Mouse (Mus musculus) limb, embryonic 13.5 days (tissue): ENCODE results near the gene Gm28044. TPM values are rescaled to one million over a fixed set of nuclear protein-coding genes. Genes with fewer than 3 reads are reported as not detected.
"Not testable (repeated sequence)": the region's sequence is repeated elsewhere in the genome, so short reads cannot be mapped to it uniquely, and the experiment has no call there.

Source experiments
- ATAC-seq: fragments of 200-750 bp; cut with Nextera tagmentation; 2 replicates; pipeline ENCODE4 v1.8.0; 2017; ENCODE audit warnings: low read depth, moderate number of reproducible peaks, moderate TSS enrichment; ENCODE audit not compliant: low FRiP score
- H3K27ac ChIP-seq: fragments of 300-500 bp; sonication (generic); 2 replicates; pipeline ENCODE4 v1.5.1; 2015; ENCODE audit warnings: inconsistent platforms, mild to moderate bottlenecking, moderate library complexity
- H3K27me3 ChIP-seq: fragments of 300-500 bp; sonication (generic); 2 replicates; pipeline ENCODE4 v1.6.1; 2015; ENCODE audit warnings: mild to moderate bottlenecking, inconsistent platforms
- H3K36me3 ChIP-seq: fragments of 300-500 bp; sonication (generic); 2 replicates; pipeline ENCODE4 v1.6.1; 2015; ENCODE audit warnings: inconsistent platforms, mild to moderate bottlenecking, moderate library complexity
- H3K4me1 ChIP-seq: fragments of 300-500 bp; sonication (generic); 2 replicates; pipeline ENCODE4 v1.6.1; 2015; ENCODE audit warnings: inconsistent platforms
- H3K4me2 ChIP-seq: fragments of 300-500 bp; sonication (generic); replicated peaks from 2 replicates; pipeline ENCODE4 v1.6.1; 2015; ENCODE audit warnings: inconsistent platforms, mild to moderate bottlenecking, moderate library complexity
- H3K4me3 ChIP-seq: fragments of 300-500 bp; sonication (generic); 2 replicates; pipeline ENCODE4 v1.5.1; 2015; ENCODE audit warnings: moderate library complexity, mild to moderate bottlenecking, inconsistent platforms
- H3K9ac ChIP-seq: fragments of 300-500 bp; sonication (generic); 2 replicates; pipeline ENCODE4 v1.6.1; 2015; ENCODE audit warnings: mild to moderate bottlenecking, inconsistent platforms
- H3K9me3 ChIP-seq: fragments of 300-500 bp; sonication (generic); 2 replicates; pipeline ENCODE4 v1.6.1; 2016; ENCODE audit warnings: inconsistent platforms
- WGBS: fragments of 180-500 bp; shearing (Covaris S2); methylation state at CpG from one replicate; pipeline ENCODE4 v1.1.7; 2015; 5-methylcytosine and 5-hydroxymethylcytosine counted together
- polyA plus RNA-seq: library from polyadenylated mRNA; unstranded; fragments of >200 nt; fragmentation: Nextera tagmentation; extraction: Ambion mirVana; gene quantifications from 2 replicates; pipeline ENCODE4 v1.2.1, GENCODE M21; 2015

The Gm28044 gene
- polyA plus RNA-seq: not detected in 2 replicates

DNA sequence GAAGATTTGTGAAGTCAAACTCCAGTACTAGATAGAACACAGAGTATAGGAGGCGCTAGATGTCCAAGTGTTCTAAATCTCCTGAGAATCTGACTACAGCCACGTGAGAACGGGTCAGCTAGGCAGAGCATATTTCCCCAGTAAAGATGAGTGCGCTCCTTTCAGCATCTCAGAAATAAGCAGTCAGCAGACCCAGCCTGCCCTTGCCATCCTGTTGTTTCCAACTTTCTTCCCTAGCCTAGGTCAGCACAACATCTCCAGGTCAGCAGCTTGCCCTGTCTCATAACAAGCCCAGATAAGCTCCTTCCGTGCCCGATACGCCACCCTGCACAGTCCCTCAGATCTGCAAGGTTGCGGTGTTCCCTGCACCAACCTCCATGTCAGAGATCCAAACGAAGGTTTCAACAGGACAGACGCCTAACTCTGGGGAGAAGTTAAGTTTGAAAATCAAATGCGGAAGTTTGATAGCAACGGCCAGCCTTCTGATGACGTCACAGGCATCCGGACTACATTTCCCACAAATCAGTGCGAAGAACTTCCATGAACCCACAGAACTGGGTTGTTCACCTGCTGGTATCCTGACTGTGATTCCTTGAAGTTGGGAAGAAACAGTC lies at the start of gene Gm28044, which contains the start of gene Zfp953:
TSS of gene Gm28044 (minus strand) at position 406 of the 614 bp plus-strand sequence.
TSS of gene Zfp953 (minus strand) at position 475 of the 614 bp plus-strand sequence.
- Histone ChIP-seq H3K9ac (peak within 1 kb of the TSS; percentile 84), H3K36me3 (no peaks in the 10 kb centered on the region), H3K27ac (peak within 1 kb of the TSS; percentile 39; the same call in 1 of the 2 replicates), H3K9me3 (no peaks in the 10 kb centered on the region), H3K4me2 (peak within 1 kb of the TSS; percentile 79), H3K27me3 (no peaks in the 10 kb centered on the region), H3K4me3 (peak within 1 kb of the TSS; percentile 82), H3K4me1 (0 out of 2 replicates have a peak, but pooled peaks cover 3% of the 10 kb centered on the region)
- whole genome bisulfite sequencing: 0% methylated on average over 15 of the region's 15 CpGs
- peak; percentile 94 for ATAC-seq

DNA sequence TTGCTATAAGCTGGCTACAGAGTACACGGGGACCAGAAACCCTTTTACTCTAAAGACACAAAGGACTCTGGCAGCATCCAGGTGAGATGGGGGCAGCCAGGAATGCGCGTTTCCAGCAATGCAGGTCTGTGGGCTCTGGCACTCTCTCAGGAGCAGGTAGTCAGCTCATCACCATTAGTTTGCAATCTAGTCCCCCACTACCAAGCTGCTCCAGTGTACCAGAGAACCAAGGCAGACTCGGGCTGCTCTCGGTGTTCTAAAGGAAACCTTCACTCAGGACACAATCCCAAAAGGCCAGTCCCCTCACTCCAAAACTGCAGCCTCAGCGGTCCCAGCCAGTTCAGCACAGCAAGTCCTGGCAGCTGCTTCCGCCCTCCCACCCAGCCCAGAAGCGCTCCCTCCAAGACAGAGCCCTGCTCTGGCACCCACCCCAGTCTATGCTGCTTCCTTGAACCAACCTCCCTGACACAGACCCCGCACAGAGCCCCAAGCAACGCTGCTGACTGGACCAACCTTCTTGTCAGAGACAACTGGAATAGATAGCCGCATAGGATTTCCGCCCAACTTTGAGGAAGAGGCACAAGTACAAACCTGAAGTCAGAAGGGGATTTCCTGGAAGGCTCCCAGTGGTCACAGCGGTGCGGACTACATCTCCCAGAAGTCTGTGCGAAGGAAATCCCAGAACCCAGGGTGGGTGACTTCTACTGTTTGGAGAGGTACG lies 39.0 kb upstream of the Gm28044 start, which contains the start of gene Zfp429:
TSS of gene Zfp429 (minus strand) at position 637 of the 721 bp plus-strand sequence.
- not testable (repeated sequence) for H3K9me3 ChIP-seq, H3K36me3 ChIP-seq, H3K27me3 ChIP-seq, H3K4me1 ChIP-seq, H3K27ac ChIP-seq
- H3K4me2 ChIP-seq: peak within 1 kb of the TSS; percentile 64
- peak within 1 kb of the TSS; percentile 62 for H3K4me3 ChIP-seq
- H3K9ac ChIP-seq: peak within 1 kb of the TSS; percentile 66
- WGBS: 4% methylated on average over 16 of the region's 16 CpGs
- peak; percentile 96 for ATAC-seq

DNA sequence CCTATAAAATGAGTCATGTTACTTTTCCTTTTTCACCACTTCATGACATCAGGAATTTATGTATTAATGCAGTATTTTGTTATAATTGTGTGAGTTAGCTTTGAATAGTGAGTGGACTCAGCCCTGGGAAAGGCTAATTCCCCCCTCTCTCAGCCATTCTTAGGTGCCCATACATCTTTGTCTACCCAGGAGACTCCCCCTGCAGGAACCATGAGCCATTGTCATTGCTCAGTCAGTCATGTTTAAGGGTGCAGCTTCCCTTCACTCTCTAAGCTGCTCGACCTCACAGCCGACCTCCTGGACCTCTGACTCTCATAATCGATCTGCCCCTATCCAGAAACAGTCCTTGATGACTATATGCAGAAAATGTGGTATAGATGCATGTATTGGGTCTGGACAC lies 15.9 kb upstream of the Gm28044 start:
- 86% methylated on average over 3 of the region's 3 CpGs for WGBS
- not testable (repeated sequence) for H3K27ac ChIP-seq, H3K9ac ChIP-seq

DNA sequence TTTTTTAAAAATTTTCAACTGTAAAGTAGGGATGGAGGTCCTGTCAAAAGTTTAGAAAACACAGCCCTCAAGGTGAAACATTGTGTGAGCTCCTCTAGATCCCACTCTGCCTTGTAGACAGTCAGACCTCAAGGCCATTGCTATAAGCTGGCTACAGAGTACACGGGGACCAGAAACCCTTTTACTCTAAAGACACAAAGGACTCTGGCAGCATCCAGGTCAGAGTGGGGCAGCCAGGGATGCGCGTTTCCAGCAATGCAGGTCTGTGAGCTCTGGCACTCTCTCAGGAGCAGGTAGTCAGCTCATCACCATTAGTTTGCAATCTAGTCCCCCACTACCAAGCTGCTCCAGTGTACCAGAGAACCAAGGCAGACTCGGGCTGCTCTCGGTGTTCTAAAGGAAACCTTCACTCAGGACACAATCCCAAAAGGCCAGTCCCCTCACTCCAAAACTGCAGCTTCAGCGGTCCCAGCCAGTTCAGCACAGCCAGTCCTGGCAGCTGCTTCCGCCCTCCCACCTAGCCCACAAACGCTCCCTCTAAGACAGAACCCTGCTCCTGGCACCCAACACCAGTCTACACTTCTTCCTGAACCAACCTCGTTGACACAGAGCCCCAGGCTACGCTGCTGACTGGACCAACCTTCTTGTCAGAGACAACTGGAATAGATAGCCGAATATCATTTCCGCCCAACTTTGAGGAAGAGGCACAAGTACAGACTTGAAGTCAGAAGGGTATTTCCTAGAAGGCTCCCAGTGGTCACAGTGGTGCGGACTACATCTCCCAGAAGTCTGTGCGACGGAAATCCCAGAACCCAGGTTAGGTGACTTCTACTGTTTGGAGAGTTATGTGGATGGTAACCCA lies 14.9 kb upstream of the Gm28044 start, which contains the start of the genes Gm28041 and Zfp456:
TSS of gene Gm28041 (minus strand) at position 684 of the 862 bp plus-strand sequence.
TSS of gene Zfp456 (minus strand) at position 761 of the 862 bp plus-strand sequence.
- not testable (repeated sequence) for H3K4me1 ChIP-seq, H3K27me3 ChIP-seq, H3K9me3 ChIP-seq, H3K27ac ChIP-seq, H3K36me3 ChIP-seq
- Histone ChIP-seq H3K9ac (peak within 1 kb of the TSS; percentile 48; the same call in 1 of the 2 replicates), H3K4me3 (peak within 1 kb of the TSS; percentile 48), H3K4me2 (peak within 1 kb of the TSS; percentile 62)
- ATAC-seq: peak; percentile 95
- 16% methylated on average over 13 of the region's 15 CpGs for WGBS

More for the DNA sequence above, 15.9 kb upstream of the Gm28044 start:
- not testable (repeated sequence) for H3K4me1 ChIP-seq, ATAC-seq, H3K4me2 ChIP-seq, H3K4me3 ChIP-seq, H3K27me3 ChIP-seq, H3K36me3 ChIP-seq, H3K9me3 ChIP-seq

DNA sequence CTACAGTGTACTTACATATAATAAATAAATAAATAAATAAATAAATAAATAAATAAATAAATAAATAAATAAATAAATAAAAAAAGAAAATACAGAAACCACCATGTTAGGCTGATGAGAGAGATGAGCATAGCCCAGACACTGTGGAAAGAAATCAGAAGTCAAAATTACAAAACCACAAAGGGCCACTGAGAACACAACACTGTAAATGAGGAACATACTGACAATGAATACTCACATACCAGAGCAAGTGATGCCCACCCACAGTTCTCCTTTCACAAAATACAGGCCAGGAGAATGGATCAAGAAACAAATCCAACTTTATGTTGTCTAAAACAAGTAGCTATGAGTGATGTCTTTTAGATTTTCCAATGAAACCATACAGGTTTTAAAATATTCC lies 8.5 kb downstream of the Gm28044 start:
- ATAC-seq: no peak
- H3K4me2 ChIP-seq: no peak overlapping the region
- H3K9me3 ChIP-seq: no peaks in the 10 kb centered on the region
- no peak overlapping the region for H3K27ac ChIP-seq
- no peaks in the 10 kb centered on the region for H3K27me3 ChIP-seq
- H3K4me1 ChIP-seq: no peaks in the 10 kb centered on the region
- no peak overlapping the region for H3K4me3 ChIP-seq
- no peaks in the 10 kb centered on the region for H3K36me3 ChIP-seq
- no peak overlapping the region for H3K9ac ChIP-seq

DNA sequence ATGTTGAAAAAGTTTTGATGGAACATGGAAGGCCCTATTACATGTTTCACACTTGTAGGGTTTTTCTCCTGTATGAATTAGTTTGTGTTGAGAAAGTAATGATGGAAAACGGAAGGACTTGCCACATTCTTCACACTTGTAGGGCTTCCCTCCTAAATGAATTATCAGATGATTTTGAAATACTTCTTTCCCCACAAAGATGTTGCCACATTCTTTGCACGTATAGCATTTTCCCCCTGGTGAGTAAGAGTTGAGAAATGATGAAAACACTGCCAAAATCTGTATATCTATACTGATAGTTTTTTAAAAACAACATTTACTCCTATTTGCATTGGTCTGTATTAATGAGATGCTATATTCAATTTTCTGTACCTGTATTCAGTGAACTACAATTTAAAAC lies 16.9 kb downstream of the Gm28044 start:
- 91% methylated on average over 2 of the region's 2 CpGs for WGBS
- no peak overlapping the region for H3K4me3 ChIP-seq
- no peaks in the 10 kb centered on the region for H3K4me1 ChIP-seq
- H3K9ac ChIP-seq: no peak overlapping the region
- no peaks in the 10 kb centered on the region for H3K27me3 ChIP-seq
- H3K27ac ChIP-seq: no peak overlapping the region
- H3K9me3 ChIP-seq: no peaks in the 10 kb centered on the region
- H3K4me2 ChIP-seq: no peak overlapping the region
- ATAC-seq: no peak
- H3K36me3 ChIP-seq: peaks cover 7% of the 10 kb centered on the region

DNA sequence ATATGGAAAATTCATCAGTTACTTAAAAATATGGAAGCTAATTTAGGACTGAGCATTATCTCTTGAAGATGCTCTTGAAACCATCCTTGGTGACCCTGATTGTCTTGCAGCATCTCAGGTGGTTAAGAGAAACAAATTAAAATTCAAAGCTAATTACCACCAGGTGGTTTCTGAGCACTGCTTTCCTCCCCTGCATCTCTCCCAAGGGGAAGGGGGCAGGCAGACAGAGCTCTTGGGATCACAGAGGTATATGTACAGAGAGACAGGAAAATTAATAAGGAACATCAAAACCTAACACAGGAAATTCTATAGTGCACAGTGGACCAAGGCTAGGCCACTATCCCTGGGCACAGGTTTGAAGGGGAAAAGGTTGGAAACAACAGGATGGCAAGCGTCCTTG lies 27.5 kb downstream of the Gm28044 start:
- Histone ChIP-seq H3K9me3 (peaks cover 3% of the 10 kb centered on the region; the same call in 1 of the 2 replicates), H3K36me3 (no peaks in the 10 kb centered on the region), H3K4me3 (peak overlapping the region; percentile 63), H3K27ac (peak overlapping the region; percentile 63; the same call in 1 of the 2 replicates), H3K27me3 (no peaks in the 10 kb centered on the region), H3K9ac (peak overlapping the region; percentile 72), H3K4me2 (peak overlapping the region; percentile 77), H3K4me1 (peaks cover 11% of the 10 kb centered on the region; the same call in 1 of the 2 replicates)
- 85% methylated on average over 1 of the region's 1 CpGs for WGBS
- ATAC-seq: peak; percentile 41

DNA sequence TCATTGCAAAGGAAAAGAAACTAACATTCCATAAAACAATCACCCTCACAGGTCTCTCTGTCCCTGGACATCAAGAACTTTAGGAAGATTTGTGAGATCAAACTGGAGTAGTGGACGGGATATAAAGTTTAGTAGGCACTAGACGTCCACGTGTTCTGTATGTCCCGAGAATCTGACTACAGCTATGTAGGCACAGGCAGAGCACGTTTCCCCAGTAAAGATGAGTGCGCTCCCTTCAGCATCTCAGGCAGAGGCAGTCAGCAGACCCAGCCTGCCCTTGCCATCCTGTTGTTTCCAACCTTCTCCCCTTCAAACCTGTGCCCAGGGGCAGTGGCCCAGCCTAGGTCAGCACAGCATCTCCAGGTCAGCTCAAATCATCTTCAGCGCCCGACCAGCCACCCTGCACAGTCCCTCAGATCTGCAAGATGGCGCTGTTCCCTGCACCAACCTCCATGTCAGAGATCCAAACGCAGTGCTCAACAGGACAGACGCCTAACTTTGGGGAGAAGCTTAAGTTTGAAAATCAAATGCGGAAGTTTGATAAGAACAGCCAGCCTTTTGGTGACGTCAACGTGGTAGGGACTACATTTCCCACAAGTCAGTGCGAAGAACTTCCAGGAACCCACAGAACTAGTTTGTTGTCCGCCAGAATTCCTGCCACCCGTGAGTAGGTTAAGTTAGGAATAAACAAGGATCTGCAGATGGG lies 28.2 kb downstream of the Gm28044 start, which contains the start of gene Zfp595:
TSS of gene Zfp595 (minus strand) at position 552 of the 706 bp plus-strand sequence.
- H3K4me3 ChIP-seq: peak within 1 kb of the TSS; percentile 63
- H3K27me3 ChIP-seq: no peaks in the 10 kb centered on the region
- H3K4me2 ChIP-seq: peak within 1 kb of the TSS; percentile 77
- peaks cover 11% of the 10 kb centered on the region; the same call in 1 of the 2 replicates for H3K4me1 ChIP-seq
- peaks cover 3% of the 10 kb centered on the region; the same call in 1 of the 2 replicates for H3K9me3 ChIP-seq
- WGBS: 16% methylated on average over 17 of the region's 17 CpGs
- H3K9ac ChIP-seq: peak within 1 kb of the TSS; percentile 72
- H3K36me3 ChIP-seq: no peaks in the 10 kb centered on the region
- H3K27ac ChIP-seq: peak within 1 kb of the TSS; percentile 63; the same call in 1 of the 2 replicates
- peak; percentile 93 for ATAC-seq

DNA sequence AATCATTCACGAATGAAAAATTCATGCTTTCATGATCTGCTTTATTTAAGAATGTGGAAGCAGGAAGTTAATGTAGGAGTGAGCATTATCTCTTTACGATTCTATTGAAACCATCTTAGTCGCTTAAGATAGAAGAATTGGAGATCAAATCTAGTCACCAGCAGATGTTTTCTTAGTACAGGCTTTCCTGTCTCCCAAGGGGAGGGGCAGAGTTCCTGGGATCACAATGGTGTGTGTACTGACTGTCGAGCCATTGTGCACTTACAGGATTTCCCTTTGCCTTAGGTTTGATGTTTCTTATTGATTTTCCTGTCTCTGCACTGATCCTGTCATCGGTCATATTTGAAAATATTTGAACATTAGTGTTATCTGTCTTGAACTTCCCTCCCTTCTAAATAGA lies 53.6 kb downstream of the Gm28044 start:
- no peak overlapping the region for H3K27ac ChIP-seq
- ATAC-seq: peak; percentile 64
- whole genome bisulfite sequencing: 36% methylated on average over 5 of the region's 5 CpGs
- peak overlapping the region; percentile 73 for H3K4me3 ChIP-seq
- no peaks in the 10 kb centered on the region for H3K36me3 ChIP-seq
- 0 out of 2 replicates have a peak, but pooled peaks cover 6% of the 10 kb centered on the region for H3K4me1 ChIP-seq
- H3K27me3 ChIP-seq: no peaks in the 10 kb centered on the region
- H3K9me3 ChIP-seq: no peaks in the 10 kb centered on the region
- H3K9ac ChIP-seq: peak overlapping the region; percentile 88
- peak overlapping the region; percentile 86 for H3K4me2 ChIP-seq

DNA sequence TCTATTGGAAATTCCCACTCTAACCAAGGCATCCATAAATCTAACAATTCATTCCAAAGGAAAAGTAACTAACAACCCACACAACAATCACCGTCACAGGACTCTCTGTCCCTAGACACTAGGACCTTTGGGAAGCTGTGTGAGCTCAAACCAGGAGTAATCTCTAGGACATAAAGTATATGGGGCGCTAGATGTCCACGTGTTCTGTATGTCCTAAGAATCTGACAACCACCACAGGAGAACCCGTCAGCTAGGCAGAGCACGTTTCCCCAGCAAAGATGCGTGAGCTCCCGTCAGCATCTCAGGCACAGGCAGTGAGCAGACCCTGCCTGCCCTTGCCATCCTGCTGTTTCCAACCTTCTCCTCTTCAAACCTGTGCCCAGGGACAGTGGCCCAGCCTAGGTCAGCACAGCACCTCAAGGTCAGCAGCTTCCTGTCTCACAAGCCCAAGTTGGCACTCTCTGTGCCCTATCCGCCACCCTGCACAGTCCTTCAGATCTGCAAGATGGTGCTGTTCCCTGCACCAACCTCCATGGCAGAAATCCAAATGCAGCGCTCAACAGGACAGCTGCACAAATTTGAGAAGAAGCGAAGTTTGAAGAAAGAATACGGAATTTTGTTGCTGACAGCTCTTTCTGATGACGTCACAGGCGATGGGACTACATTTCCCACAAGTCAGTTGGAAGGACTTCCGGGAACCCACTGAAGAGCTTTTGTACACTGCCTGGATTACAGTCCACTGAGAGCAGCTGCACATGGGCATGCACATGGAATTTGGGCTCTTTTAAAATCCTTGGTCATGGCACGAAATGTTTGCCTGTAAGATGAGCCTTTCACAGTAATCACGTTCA lies 54.3 kb downstream of the Gm28044 start, which contains the start of gene Zfp457:
TSS of gene Zfp457 (minus strand) at position 664 of the 851 bp plus-strand sequence.
- H3K27ac ChIP-seq: no peak within 1 kb of the TSS
- peak within 1 kb of the TSS; percentile 88 for H3K9ac ChIP-seq
- H3K27me3 ChIP-seq: no peaks in the 10 kb centered on the region
- 0 out of 2 replicates have a peak, but pooled peaks cover 6% of the 10 kb centered on the region for H3K4me1 ChIP-seq
- ATAC-seq: peak; percentile 99
- H3K36me3 ChIP-seq: no peaks in the 10 kb centered on the region
- no peaks in the 10 kb centered on the region for H3K9me3 ChIP-seq
- H3K4me2 ChIP-seq: peak within 1 kb of the TSS; percentile 86
- WGBS: 10% methylated on average over 16 of the region's 16 CpGs
- peak within 1 kb of the TSS; percentile 73 for H3K4me3 ChIP-seq
